Mouse (Mus musculus) gastrocnemius, postnatal 10 days (tissue): ENCODE measurements around the gene Krtap1-3. TPM values are rescaled to one million over a fixed set of nuclear protein-coding genes. Genes with fewer than 3 reads are reported as not detected.

Experiments
- DNase-seq: peaks from one replicate; pipeline ENCODE4 v3.0.0; 2021; ENCODE audit warnings: mixed read lengths
- total RNA-seq, 2 experiments: library from RNA; stranded (reverse); gene quantifications; 2 replicates each; pipeline ENCODE4 v1.2.3; 2021

Gene Krtap1-3
- total RNA-seq, 2 experiments from 2014 or later = not detected

GRCm38 (mm10) chr11:99557976-99558745 lies 33.0 kb downstream of the Krtap1-3 start:
- DNase-seq = no peak

GRCm38 (mm10) chr11:99556753-99557152 lies 34.4 kb downstream of the Krtap1-3 start, which contains the start of gene Krtap3-2:
Gene Krtap3-2, minus strand, starts transcription at chr11:99556853.
- no peak for DNase-seq

GRCm38 (mm10) chr11:99556195-99556594 lies 34.9 kb downstream of the Krtap1-3 start:
- DNase-seq = no peak

- no peak for DNase-seq
Measured at GRCm38 (mm10) chr11:99550765-99551164, 40.4 kb downstream of the Krtap1-3 start, which contains the start of gene Krtap3-3. Gene Krtap3-3, minus strand, starts transcription at chr11:99550865.

- DNase-seq = no peak
Measured at GRCm38 (mm10) chr11:99547892-99548291, 43.2 kb downstream of the Krtap1-3 start.

Other genes starting within 250 kb of the Krtap1-3 start
- gene Krt27, start 240.2 kb downstream of the Krtap1-3 start, total RNA-seq = not detected
- under 1 TPM in 1 of 2 experiments, not detected in 1; 0.16 TPM for gene Krt28, start 216.4 kb downstream of the Krtap1-3 start, total RNA-seq
- 1 to 10 TPM; 5.6 to 6.6 TPM for gene Krt10, start 202.0 kb downstream of the Krtap1-3 start, total RNA-seq
- gene Krt12, start 169.1 kb downstream of the Krtap1-3 start, total RNA-seq = not detected
- under 1 TPM in 1 of 2 experiments, not detected in 1; 0.12 TPM for gene Krt20, start 153.2 kb downstream of the Krtap1-3 start, total RNA-seq
- gene Krt23, start 98.2 kb downstream of the Krtap1-3 start, total RNA-seq = under 1 TPM in 1 of 2 experiments, not detected in 1; 0.16 TPM
- gene Krt39, start 70.0 kb downstream of the Krtap1-3 start, total RNA-seq = not detected
- not detected for gene Krt40, start 48.2 kb downstream of the Krtap1-3 start, total RNA-seq
- gene Krtap3-3, start 40.5 kb downstream of the Krtap1-3 start, total RNA-seq = not detected
- not detected for gene Krtap3-2, start 34.5 kb downstream of the Krtap1-3 start, total RNA-seq
- gene Gm11939, start 31.9 kb downstream of the Krtap1-3 start, total RNA-seq = not detected
- not detected for gene Krtap3-1, start 24.7 kb downstream of the Krtap1-3 start, total RNA-seq
- not detected for gene Krtap1-5, start 10.3 kb downstream of the Krtap1-3 start, total RNA-seq
- not detected for gene Krtap1-4, start 7.7 kb downstream of the Krtap1-3 start, total RNA-seq
- not detected for gene Krtap9-3, start 6.8 kb upstream of the Krtap1-3 start, total RNA-seq
- gene Gm11938, start 12.0 kb upstream of the Krtap1-3 start, total RNA-seq = not detected
- gene Gm11937, start 18.9 kb upstream of the Krtap1-3 start, total RNA-seq = not detected
- gene Krtap2-4, start 23.5 kb upstream of the Krtap1-3 start, total RNA-seq = not detected
- not detected for gene Gm11562, start 29.1 kb upstream of the Krtap1-3 start, total RNA-seq
- not detected for gene Krtap4-1, start 36.9 kb upstream of the Krtap1-3 start, total RNA-seq
- not detected for gene Krtap4-2, start 43.7 kb upstream of the Krtap1-3 start, total RNA-seq
- gene Krtap4-7, start 52.8 kb upstream of the Krtap1-3 start, total RNA-seq = not detected
- gene Gm11555, start 58.9 kb upstream of the Krtap1-3 start, total RNA-seq = not detected
- not detected for gene Gm11563, start 67.6 kb upstream of the Krtap1-3 start, total RNA-seq
- gene Krtap4-6, start 74.6 kb upstream of the Krtap1-3 start, total RNA-seq = not detected
- not detected for gene Gm14190, start 99.4 kb upstream of the Krtap1-3 start, total RNA-seq
- gene Gm14180, start 143.0 kb upstream of the Krtap1-3 start, total RNA-seq = not detected
- not detected for gene Gm11595, start 181.6 kb upstream of the Krtap1-3 start, total RNA-seq
- not detected for gene Krtap4-8, start 189.4 kb upstream of the Krtap1-3 start, total RNA-seq
- under 1 TPM in 1 of 2 experiments, not detected in 1; 0.23 TPM for gene Krtap4-9, start 193.9 kb upstream of the Krtap1-3 start, total RNA-seq
- not detected for gene Gm11596, start 202.1 kb upstream of the Krtap1-3 start, total RNA-seq
- gene Gm11569, start 207.6 kb upstream of the Krtap1-3 start, total RNA-seq = not detected
- not detected for gene Gm11554, start 213.1 kb upstream of the Krtap1-3 start, total RNA-seq
- gene Krtap4-13, start 218.6 kb upstream of the Krtap1-3 start, total RNA-seq = not detected
- not detected for gene Gm11564, start 224.3 kb upstream of the Krtap1-3 start, total RNA-seq
- not detected for gene 2300003K06Rik, start 246.7 kb upstream of the Krtap1-3 start, total RNA-seq